Mouse (Mus musculus): Measurements from ENCODE around the gene Btf3. TPM values are rescaled to one million over a fixed set of nuclear protein-coding genes. Genes with fewer than 3 reads are reported as not detected.

Gene Btf3
- polyA plus RNA-seq (2014; fragmentation: Nextera tagmentation; extraction: Ambion mirVana), result 879 and 893 TPM in 2 replicates

DNA sequence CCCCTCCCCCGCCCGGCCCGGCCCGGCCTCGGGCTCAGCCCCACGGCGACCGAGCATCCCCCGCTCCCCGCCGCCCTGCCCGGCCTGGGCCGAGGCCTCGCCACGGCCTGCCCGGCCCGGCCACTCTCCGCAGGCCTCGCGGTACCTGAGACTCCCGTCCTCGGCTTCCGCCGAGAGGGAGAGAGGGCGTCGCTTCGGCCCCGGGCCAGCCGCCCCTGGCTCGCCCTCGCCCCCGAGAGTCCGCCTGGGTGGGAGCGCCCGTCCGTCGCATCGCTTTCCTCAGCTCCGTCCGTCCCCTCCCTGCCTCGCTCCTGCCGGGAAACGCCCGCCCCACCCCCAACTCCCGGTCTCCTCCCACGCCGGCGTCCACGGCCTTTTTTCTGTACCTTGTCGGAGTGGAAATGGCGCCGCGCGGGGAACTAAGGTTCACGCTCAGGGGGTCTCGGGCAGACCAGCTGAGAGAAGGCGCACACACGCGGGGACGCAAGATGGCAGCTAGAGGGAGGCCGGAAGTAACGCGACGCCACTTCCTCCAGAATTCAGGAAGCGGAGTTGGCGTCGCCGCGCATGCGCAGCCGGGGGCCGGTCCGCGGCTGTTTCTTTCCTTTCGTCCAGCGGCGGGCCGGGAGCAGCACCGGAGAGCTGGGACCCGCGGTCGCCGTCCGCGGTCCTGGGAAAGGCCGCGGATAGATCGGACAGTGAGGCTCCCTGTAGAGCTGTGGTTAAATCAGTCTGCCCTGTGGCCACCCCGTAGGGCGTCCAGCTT lies at the start of gene Btf3:
Btf3 (minus strand) TSS at position 527 of the 766 bp plus-strand sequence.
- H3K27ac ChIP-seq (ENCODE audit: low read depth, low read length), result peak within 1 kb of the TSS; percentile 91
- peak; percentile 94 for DNase-seq (ENCODE audit: low spot score)
- H3K27me3 ChIP-seq (replicated peaks; ENCODE audit: control insufficient read depth, insufficient read depth, low read length), result no peaks in the 10 kb centered on the region
- H3K4me2 ChIP-seq, result peak within 1 kb of the TSS; percentile 79
- WGBS, result under 1% methylated on average over 80 of the region's 90 CpGs
- H3K9ac ChIP-seq (ENCODE audit: low read depth, low read length), result peak within 1 kb of the TSS; percentile 100
- peaks cover 10% of the 10 kb centered on the region for H3K4me1 ChIP-seq (replicated peaks; ENCODE audit: control insufficient read depth, insufficient read depth, low read length)
- no peaks in the 10 kb centered on the region for H3K9me3 ChIP-seq (ENCODE audit: control insufficient read depth, low read length)
- ATAC-seq (replicated peaks; ENCODE audit: low FRiP score), result peak; percentile 86
- peak within 1 kb of the TSS; percentile 100 for H3K4me3 ChIP-seq (ENCODE audit: low read depth, low read length)
- H3K36me3 ChIP-seq (ENCODE audit: control insufficient read depth, insufficient read depth, low read length), result peaks cover 11% of the 10 kb centered on the region

DNA sequence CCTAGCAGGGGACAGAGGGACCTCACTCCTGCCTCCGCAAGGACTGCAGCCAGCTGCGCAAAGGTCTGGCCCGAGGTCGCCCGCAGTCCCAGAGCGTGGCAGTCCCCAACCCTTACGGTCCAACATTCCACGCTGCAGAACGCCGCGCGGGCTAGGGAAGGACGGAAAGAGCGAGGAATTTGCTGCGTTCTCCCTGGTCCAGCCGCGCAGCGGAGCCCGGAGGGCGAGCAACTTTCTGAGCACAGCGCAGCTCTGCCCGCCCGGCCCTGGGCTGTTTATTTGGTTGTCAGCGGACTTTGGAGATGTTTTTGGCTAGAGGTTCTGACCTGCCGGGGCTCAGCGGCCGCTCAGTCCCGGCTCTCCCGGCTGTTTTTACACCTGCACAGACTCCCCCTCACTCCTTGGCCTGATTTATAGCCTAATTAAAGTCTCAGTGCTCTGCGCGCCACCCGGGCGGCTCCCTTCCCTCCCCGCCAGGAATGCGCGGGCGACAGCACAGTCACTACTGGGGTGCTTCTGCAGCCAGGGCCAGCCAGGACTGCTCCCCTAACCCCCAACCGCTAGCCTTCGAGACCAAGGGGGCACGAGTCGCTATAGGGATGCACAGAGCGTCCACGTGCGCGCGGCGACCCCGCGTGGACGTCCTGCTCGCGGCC lies 49.1 kb upstream of the Btf3 start:
- H3K4me2 ChIP-seq, result peak overlapping the region; percentile 43
- peaks cover 90% of the 10 kb centered on the region for H3K27me3 ChIP-seq (replicated peaks; ENCODE audit: control insufficient read depth, insufficient read depth, low read length)
- ATAC-seq (replicated peaks; ENCODE audit: low FRiP score), result no peak
- no peak overlapping the region for H3K27ac ChIP-seq (ENCODE audit: low read depth, low read length)
- WGBS, result 2% methylated on average over 52 of the region's 52 CpGs
- peaks cover 4% of the 10 kb centered on the region; the same call in 1 of the 2 replicates for H3K4me1 ChIP-seq (replicated peaks; ENCODE audit: control insufficient read depth, insufficient read depth, low read length)
- no peaks in the 10 kb centered on the region for H3K9me3 ChIP-seq (ENCODE audit: control insufficient read depth, low read length)
- H3K4me3 ChIP-seq (ENCODE audit: low read depth, low read length), result peak overlapping the region; percentile 26
- no peak overlapping the region for H3K9ac ChIP-seq (ENCODE audit: low read depth, low read length)
- peak; percentile 51 for DNase-seq (ENCODE audit: low spot score)
- no peaks in the 10 kb centered on the region for H3K36me3 ChIP-seq (ENCODE audit: control insufficient read depth, insufficient read depth, low read length)

DNA sequence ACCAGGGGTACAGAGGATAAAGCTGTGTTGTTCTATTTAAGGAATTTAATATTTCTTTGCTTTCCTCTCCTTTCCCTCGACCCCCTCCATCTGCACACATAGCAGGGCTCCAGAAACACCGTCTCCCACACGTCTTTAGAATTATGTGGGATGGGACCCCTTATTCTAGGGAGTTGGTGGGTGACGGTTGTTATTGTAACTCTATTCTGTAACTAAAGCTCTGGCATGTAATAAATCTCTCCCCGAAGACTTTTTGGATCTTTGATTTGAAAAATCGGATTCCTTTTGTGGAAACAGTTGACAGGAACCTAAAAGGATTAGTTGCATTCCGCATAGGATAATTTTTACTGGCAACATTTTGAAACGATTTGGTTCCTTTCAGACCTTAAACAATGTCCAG lies 48.3 kb upstream of the Btf3 start:
- Histone ChIP-seq H3K4me2 (no peak overlapping the region), H3K4me1 (replicated peaks; ENCODE audit: control insufficient read depth, insufficient read depth, low read length) (peaks cover 4% of the 10 kb centered on the region; the same call in 1 of the 2 replicates), H3K9ac (ENCODE audit: low read depth, low read length) (no peak overlapping the region), H3K27me3 (replicated peaks; ENCODE audit: control insufficient read depth, insufficient read depth, low read length) (peaks cover 94% of the 10 kb centered on the region), H3K4me3 (ENCODE audit: low read depth, low read length) (no peak overlapping the region), H3K27ac (ENCODE audit: low read depth, low read length) (no peak overlapping the region), H3K36me3 (ENCODE audit: control insufficient read depth, insufficient read depth, low read length) (no peaks in the 10 kb centered on the region), H3K9me3 (ENCODE audit: control insufficient read depth, low read length) (no peaks in the 10 kb centered on the region)
- 5% methylated on average over 8 of the region's 8 CpGs for WGBS
- no peak for ATAC-seq (replicated peaks; ENCODE audit: low FRiP score)
- DNase-seq (ENCODE audit: low spot score), result no peak

DNA sequence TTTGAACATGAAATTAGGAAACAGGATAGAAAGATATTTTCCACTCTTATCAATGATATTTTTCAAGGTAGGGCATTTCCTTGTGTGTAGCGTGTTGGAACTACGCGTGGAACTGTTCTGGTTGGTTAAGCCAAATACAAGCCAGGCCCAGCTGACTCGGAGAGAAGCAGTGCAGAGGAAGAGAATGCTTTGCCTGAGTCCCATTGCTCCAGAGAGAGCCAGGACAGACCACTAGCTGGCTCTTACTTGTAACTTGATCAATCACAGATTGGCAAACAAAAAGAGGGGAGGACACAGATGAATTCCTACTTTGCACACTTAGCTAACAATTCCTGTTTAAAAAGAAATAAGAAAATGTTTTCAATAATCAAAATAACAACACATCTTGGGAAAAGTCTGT lies 46.2 kb upstream of the Btf3 start:
- H3K27ac ChIP-seq (ENCODE audit: low read depth, low read length), result no peak overlapping the region
- no peaks in the 10 kb centered on the region for H3K9me3 ChIP-seq (ENCODE audit: control insufficient read depth, low read length)
- DNase-seq (ENCODE audit: low spot score) (no peak), ATAC-seq (replicated peaks; ENCODE audit: low FRiP score) (no peak)
- H3K9ac ChIP-seq (ENCODE audit: low read depth, low read length), result no peak overlapping the region
- H3K36me3 ChIP-seq (ENCODE audit: control insufficient read depth, insufficient read depth, low read length), result no peaks in the 10 kb centered on the region
- peaks cover 4% of the 10 kb centered on the region; the same call in 1 of the 2 replicates for H3K4me1 ChIP-seq (replicated peaks; ENCODE audit: control insufficient read depth, insufficient read depth, low read length)
- no peak overlapping the region for H3K4me3 ChIP-seq (ENCODE audit: low read depth, low read length)
- 5% methylated on average over 4 of the region's 4 CpGs for WGBS
- peaks cover 94% of the 10 kb centered on the region for H3K27me3 ChIP-seq (replicated peaks; ENCODE audit: control insufficient read depth, insufficient read depth, low read length)
- no peak overlapping the region for H3K4me2 ChIP-seq

DNA sequence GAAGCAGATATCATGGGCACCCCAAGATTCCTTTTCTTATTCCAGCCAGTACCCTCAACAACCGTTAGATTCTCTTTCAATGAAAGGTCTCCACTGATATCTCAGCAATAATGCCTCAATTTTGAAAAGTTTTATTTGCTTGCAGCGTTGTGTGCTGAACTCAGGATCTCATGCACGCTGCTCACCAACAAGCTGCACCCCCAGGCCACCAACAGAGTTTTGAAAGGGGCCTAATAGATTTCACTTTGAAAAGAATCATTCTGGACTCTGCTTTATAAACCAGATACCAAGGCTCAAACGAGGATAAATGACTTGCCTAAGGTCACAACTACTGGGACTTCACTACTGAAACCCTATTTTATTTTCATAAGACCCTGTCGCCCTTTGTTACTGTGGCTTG lies 44.4 kb upstream of the Btf3 start:
- Histone ChIP-seq H3K9me3 (ENCODE audit: control insufficient read depth, low read length) (no peaks in the 10 kb centered on the region), H3K36me3 (ENCODE audit: control insufficient read depth, insufficient read depth, low read length) (no peaks in the 10 kb centered on the region), H3K9ac (ENCODE audit: low read depth, low read length) (no peak overlapping the region), H3K4me3 (ENCODE audit: low read depth, low read length) (no peak overlapping the region), H3K27me3 (replicated peaks; ENCODE audit: control insufficient read depth, insufficient read depth, low read length) (peaks cover 92% of the 10 kb centered on the region), H3K4me1 (replicated peaks; ENCODE audit: control insufficient read depth, insufficient read depth, low read length) (peaks cover 3% of the 10 kb centered on the region; the same call in 1 of the 2 replicates), H3K27ac (ENCODE audit: low read depth, low read length) (no peak overlapping the region), H3K4me2 (no peak overlapping the region)
- ATAC-seq (replicated peaks; ENCODE audit: low FRiP score) (no peak), DNase-seq (ENCODE audit: low spot score) (no peak)
- 6% methylated on average over 5 of the region's 5 CpGs for WGBS

- H3K4me2 ChIP-seq, result no peak overlapping the region
- WGBS, result 3% methylated on average over 6 of the region's 6 CpGs
- H3K36me3 ChIP-seq (ENCODE audit: control insufficient read depth, insufficient read depth, low read length), result no peaks in the 10 kb centered on the region
- H3K27ac ChIP-seq (ENCODE audit: low read depth, low read length), result no peak overlapping the region
- H3K9me3 ChIP-seq (ENCODE audit: control insufficient read depth, low read length), result no peaks in the 10 kb centered on the region
- H3K27me3 ChIP-seq (replicated peaks; ENCODE audit: control insufficient read depth, insufficient read depth, low read length), result peaks cover 92% of the 10 kb centered on the region
- no peak overlapping the region for H3K9ac ChIP-seq (ENCODE audit: low read depth, low read length)
- no peaks in the 10 kb centered on the region for H3K4me1 ChIP-seq (replicated peaks; ENCODE audit: control insufficient read depth, insufficient read depth, low read length)
- H3K4me3 ChIP-seq (ENCODE audit: low read depth, low read length), result no peak overlapping the region
- ATAC-seq (replicated peaks; ENCODE audit: low FRiP score) (no peak), DNase-seq (ENCODE audit: low spot score) (no peak)
Measured at GRCm38 (mm10) chr13:98360391-98360790, 43.6 kb upstream of the Btf3 start.

GRCm38 (mm10) chr13:98359337-98359736 lies 42.5 kb upstream of the Btf3 start:
- Histone ChIP-seq H3K4me2 (no peak overlapping the region), H3K4me3 (ENCODE audit: low read depth, low read length) (no peak overlapping the region)
- ATAC-seq (replicated peaks; ENCODE audit: low FRiP score), result no peak

DNA sequence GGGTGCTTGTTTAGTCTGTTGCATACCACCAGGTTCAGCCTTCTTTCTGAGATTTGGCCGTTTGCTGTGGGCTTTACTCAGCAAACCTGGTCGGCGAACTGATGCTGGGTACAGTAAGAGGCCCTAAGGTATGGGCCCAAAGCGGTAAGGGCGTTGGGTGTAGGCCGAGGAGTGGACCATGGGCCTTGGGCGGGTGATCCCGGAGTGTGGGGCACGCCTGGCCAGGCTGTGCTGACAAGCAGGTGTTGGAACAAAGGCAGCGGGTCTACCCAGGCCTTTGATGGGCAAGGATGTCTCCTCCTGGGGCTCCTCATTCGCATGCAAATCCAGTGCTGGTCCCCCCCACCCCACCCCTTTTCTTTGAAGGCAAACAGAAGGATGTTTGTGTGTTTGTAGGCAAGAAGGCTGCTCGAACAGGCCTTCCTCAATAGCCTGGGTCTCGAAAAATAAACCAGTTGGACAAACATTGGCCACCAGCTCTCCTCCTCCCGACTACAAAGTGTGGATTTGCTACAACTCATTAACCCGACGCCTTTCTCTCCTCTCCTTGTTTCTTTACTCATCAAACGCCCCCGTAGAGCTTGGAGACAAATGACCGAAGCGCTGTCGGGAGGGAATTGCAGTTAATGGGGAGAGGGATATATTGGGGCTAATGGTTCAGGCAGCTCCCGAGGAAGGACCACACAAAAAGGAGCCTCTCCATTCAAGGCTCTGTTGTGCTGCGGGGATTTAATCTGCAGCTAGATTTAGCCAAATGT lies 41.8 kb upstream of the Btf3 start:
- Histone ChIP-seq H3K4me2 (no peak overlapping the region), H3K27me3 (replicated peaks; ENCODE audit: control insufficient read depth, insufficient read depth, low read length) (peaks cover 94% of the 10 kb centered on the region), H3K4me1 (replicated peaks; ENCODE audit: control insufficient read depth, insufficient read depth, low read length) (peaks cover 7% of the 10 kb centered on the region), H3K4me3 (ENCODE audit: low read depth, low read length) (no peak overlapping the region), H3K9me3 (ENCODE audit: control insufficient read depth, low read length) (no peaks in the 10 kb centered on the region), H3K9ac (ENCODE audit: low read depth, low read length) (no peak overlapping the region), H3K36me3 (ENCODE audit: control insufficient read depth, insufficient read depth, low read length) (no peaks in the 10 kb centered on the region), H3K27ac (ENCODE audit: low read depth, low read length) (no peak overlapping the region)
- no peak for DNase-seq (ENCODE audit: low spot score)
- ATAC-seq (replicated peaks; ENCODE audit: low FRiP score), result no peak
- 5% methylated on average over 23 of the region's 23 CpGs for WGBS

More at GRCm38 (mm10) chr13:98359337-98359736, 42.5 kb upstream of the Btf3 start:
- Histone ChIP-seq H3K27me3 (replicated peaks; ENCODE audit: control insufficient read depth, insufficient read depth, low read length) (peaks cover 92% of the 10 kb centered on the region), H3K9ac (ENCODE audit: low read depth, low read length) (no peak overlapping the region), H3K9me3 (ENCODE audit: control insufficient read depth, low read length) (no peaks in the 10 kb centered on the region), H3K27ac (ENCODE audit: low read depth, low read length) (no peak overlapping the region), H3K4me1 (replicated peaks; ENCODE audit: control insufficient read depth, insufficient read depth, low read length) (peaks cover under 1% of the 10 kb centered on the region), H3K36me3 (ENCODE audit: control insufficient read depth, insufficient read depth, low read length) (no peaks in the 10 kb centered on the region)
- DNase-seq (ENCODE audit: low spot score), result no peak
- WGBS, result 3% methylated on average over 6 of the region's 8 CpGs

Measured in liver, embryonic 11.5 days (tissue).